Mouse (Mus musculus): ENCODE measurements around the gene Pcgf1.
A peak's percentile ranks its signal among the peaks of the same experiment; 100 is the strongest.

Gene Pcgf1

DNA sequence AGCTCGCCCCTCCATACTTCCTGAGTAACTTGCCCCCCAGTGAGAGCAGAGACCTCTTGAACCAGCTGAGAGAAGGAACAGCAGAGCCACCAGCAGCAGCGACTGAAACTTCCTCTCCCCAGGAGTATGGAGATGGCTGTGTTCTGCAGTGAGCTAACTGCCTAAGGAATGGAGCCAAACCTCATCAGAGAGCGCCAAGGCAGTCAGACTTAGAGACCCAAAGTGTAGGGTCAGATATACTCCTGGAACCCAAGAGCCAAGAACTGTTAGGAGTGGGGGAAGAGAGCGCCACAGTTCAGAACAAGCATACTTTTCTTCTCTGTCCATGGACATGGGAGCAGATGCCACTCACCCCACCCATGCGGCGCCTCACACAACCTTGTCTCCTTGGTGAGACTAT, 11.2 kb upstream of the Pcgf1 start:
- no peak for DNase-seq

DNA sequence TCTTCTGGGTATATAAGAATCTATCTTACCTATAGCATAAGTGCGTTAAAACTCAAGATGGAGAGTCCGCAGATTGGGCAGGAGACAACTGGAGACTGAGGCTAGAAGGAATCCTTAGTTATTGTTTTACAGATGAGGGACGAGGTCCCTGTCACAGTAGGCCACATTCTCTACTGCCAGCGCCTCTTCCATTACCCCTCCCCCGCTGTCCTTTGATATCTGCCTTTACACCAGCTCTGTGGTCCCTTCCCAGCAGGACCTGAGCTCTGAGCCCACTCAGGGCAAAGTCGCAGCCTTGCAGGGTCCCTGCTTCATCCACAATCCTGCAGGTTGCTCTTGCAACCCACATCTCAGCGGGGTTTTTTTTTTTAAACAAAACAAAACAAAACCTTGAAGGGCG, 9.4 kb upstream of the Pcgf1 start:
- no peak for DNase-seq

DNA sequence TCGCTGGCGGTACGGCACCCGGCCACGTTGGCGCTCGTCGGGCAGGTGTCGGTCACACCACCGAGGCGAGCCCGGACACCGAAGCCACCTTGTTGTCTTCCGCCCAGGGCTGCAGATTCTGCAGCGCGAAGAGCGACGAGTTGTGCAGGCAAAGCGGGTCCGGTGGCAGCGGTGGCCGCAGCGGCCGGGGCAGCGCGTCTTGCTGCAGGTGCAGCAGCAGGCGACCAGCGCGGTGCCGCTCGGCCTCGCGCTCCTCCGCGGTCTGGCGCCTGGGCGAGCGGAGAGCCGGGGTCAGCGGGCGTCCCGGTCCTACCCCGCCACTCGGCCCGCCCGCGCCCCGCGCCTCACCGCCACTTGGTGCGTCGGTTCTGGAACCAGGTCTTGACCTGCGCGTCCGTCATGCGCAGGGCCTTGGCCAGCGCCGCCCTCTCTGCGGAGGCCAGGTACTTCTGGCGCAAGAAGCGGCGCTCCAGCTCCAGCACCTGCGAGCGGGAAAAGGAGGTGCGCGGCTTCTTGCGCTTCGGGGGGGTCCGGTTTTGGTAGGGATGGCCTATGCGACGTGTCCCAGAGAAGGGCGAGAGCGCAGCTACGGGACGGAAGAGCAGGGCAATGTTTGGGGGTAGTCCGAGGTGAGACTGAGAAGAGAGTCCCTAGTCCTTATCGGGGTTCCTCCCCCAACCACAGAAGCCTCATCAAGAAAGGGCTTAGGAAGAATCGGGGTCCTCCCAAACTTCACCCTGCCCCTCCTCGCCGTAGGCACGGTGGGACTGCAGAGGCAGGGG, 8.8 kb upstream of the Pcgf1 start:
- DNase-seq: no peak

DNA sequence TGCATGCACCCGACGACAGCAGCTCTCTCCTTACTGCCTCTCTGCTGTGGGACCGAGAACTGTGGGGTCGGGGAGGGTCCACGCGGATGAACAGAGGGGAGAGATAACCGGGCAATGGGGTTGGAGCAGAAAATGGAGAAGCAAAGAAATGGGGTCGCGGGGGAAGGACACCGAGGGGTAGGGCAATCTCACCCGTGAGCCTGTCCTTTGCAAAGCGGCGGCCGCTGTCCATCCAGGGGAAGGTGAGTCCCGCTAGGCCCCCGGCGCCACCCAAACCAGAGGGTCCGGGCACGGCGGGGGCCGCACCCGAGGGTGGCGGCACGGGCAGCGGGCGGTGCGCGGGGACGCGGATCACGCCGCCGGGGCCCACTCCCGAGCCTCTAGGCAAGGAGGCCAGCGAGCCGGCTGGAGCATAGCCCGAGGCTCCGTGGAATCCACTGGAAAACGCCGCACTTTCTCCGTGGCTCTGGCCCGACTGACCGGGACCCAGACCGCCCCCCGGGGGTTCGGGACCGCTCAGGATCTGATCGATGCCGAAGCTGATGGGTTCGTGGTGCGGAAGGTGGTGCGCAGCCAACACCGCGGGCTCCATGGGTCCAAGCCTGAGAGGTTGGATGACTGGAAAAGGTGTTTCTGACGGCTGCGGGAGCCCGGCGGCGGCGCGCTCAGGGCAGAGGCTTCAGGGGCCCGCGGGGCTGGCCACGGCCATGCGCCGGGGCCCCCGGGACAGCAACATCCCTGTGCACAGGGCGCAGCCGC, 8.0 kb upstream of the Pcgf1 start:
- no peak for DNase-seq

GRCm38 (mm10) chr6:83070247-83070310, 7.6 kb upstream of the Pcgf1 start, which contains the start of gene Tlx2:
Gene Tlx2 (minus strand): TSS chr6:83070293.
- DNase-seq: no peak

GRCm38 (mm10) chr6:83070311-83071219, 7.1 kb upstream of the Pcgf1 start:
- DNase-seq: no peak

DNA sequence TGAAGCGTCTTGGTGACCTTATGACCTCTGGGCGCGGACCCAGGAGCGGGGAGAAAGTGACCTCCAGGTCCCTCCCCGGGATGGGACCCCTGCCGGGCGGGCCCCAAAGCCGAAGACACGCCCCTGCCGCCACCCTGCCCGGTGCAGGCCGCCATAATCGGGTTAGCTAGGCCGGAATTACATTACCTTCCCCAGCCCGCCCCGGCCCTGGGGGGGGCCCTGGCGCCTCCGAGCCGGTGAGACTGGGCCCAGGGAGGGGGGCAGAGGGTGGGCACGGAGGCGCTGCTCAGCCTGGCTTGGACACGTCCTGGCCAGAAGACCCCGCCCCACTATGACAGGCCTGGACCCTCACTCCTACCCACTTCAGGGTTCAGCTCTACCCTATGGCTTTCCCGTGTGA, 6.4 kb upstream of the Pcgf1 start:
- no peak for DNase-seq

DNA sequence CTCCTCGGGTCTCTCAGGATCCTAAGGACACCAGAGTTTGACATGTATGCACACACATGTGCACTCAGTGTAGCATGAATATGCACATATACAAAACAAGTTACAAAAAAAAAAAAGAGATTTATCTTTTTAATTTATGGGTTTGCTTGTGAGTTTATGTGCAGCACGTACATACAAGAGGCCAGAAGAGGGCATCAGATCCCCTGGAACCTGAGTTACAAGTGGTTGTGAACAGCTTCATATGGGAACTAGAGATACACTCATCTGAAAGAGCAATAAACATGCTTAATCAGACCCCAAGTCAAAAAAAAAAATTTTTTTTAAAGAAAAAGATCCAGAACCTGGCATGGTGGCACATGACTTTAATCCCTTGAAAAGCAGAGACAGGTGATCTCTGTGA, 2.7 kb upstream of the Pcgf1 start:
- no peak for DNase-seq

DNA sequence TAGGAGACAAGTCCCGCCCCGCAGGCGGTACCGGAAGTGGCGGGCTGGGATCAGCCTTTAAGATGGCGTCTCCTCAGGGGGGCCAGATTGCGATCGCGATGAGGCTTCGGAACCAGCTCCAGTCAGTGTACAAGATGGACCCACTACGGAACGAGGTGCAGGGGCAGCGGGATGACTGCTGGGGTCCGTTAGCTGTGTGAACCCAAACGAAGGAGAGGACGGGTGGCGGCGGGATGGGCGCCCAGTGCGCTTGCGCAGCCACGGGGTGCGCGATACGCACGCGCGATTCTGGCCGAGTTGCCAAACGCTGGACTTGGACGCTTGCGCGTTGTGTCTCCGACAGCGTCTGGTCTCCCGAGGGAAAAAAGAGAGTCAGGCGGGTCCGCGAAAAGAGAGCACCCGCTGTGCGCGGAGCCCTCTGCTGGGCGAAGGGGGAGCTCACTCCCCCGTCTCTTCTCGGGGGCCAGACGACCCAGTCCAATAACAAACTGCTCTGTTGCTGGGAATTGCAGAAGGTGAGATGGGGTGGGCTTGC, 722 bp downstream of the Pcgf1 start:
- DNase-seq: peak; percentile 99

- DNase-seq: no peak
Observed at GRCm38 (mm10) chr6:83080210-83080609, 2.5 kb downstream of the Pcgf1 start.

- no peak for DNase-seq
Observed at GRCm38 (mm10) chr6:83083497-83083896, 5.8 kb downstream of the Pcgf1 start.

DNA sequence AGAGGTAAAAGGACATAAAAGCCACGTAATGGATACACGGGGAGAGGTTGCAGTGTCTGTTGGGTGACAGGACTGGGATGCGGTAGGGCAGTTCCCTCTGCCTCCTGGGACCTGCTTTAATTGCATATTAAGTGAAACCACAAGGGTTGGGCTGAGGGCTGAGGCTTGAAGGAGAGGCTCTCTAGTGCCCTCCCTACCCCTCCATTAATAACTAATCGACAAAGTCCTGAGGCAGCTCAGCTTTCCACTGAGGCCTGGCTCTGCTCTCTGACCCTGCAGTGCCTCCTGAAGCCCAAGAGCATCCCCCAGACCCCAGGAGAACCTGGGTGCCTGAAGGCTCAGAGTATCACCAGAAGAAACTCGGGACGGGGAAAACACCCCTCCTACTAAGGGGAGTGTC, 6.8 kb downstream of the Pcgf1 start:
- no peak for DNase-seq

DNA sequence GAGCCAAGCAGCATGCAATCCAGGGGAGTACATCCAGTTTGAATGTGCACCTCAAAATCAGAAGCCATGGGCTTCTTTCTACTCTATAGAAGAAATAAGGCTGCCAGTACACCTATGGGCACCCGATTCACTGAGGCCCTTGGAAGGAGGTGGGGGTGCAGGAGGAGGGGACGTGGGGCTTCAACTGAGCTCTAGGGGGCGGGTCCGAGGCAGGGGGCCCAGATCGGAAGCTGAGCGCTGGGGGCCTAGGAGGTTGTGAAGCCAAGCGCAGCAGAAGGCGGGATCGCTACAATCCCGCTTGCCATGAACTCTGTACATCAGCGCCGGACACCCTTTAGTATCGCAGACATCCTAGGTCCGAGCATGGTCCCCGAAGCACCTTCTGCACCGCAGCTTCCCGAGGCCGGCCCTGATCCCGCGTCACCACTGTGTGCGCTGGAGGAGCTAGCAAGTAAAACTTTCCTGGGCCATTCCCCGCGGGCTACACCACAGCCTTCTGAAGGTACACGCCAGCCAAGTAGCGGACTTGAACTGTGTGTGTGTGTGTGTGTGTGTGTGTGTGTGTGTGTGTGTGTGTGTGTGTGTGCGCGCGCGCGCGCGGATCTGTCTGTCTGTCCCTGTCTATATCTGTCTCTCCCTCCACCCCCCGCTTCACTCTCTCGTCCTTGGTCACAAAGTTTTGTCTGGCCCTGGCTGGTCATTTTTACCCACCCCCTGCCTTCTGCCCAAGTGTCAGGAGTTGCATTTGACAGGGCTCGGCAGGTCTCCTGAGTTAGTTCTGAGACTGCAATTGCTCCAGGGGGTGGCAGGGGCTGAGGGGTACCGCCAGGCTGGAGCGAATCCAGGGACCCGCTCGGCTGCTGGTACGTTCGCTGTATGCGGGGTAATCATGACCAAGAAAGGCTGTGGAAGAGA, 8.7 kb downstream of the Pcgf1 start, which contains the start of gene Lbx2:
Lbx2 (plus strand) TSS at position 247 of the 915 bp plus-strand sequence.
- no peak for DNase-seq

GRCm38 (mm10) chr6:83087205-83087925, 9.7 kb downstream of the Pcgf1 start:
- no peak for DNase-seq

DNA sequence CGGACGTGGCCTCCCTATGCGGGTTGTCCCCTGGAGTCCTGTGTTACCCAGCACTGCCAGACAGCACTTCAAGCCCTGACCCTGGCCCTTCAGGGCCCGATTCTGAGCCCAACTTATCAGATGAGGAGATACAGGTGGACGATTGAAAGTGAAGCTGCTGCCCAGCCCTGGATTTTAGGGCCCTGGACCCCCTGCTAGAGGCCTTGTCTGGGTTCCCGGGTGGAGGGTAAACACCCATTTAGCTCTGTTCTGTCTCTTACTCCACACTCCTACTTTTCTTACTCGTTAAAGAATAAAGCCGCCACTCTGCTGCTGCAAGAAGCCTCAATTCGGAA, 10.2 kb downstream of the Pcgf1 start:
- DNase-seq: no peak

- no peak for DNase-seq
Observed at GRCm38 (mm10) chr6:83092416-83093127, 14.9 kb downstream of the Pcgf1 start.

GRCm38 (mm10) chr6:83095968-83096367, 18.3 kb downstream of the Pcgf1 start:
- DNase-seq: no peak

GRCm38 (mm10) chr6:83098411-83098810, 20.7 kb downstream of the Pcgf1 start:
- no peak for DNase-seq

DNA sequence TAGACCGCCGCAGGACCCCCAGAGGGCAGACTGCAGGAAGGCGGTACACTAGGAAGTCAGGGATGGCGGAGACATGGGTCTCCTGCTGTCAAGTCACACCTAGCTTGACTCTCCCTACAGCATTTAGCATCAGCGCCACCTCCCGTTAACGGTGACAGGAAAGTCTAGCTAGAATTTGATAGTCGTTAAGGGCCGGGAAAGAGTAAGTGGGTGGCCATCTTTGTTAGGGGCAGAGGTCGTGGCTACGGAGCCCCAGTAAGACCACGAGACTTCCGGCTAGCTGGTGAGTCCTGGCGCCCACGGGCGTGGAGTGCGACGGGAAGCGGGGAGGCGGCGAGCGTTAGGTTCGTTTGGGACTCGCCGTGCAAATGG, 23.6 kb downstream of the Pcgf1 start, which contains the start of the genes Ccdc142 and Gm42688:
Ccdc142 (plus strand) TSS at position 286 of the 372 bp plus-strand sequence.
Gm42688 (plus strand) TSS at position 302 of the 372 bp plus-strand sequence.
- DNase-seq: peak; percentile 94 to 95

DNA sequence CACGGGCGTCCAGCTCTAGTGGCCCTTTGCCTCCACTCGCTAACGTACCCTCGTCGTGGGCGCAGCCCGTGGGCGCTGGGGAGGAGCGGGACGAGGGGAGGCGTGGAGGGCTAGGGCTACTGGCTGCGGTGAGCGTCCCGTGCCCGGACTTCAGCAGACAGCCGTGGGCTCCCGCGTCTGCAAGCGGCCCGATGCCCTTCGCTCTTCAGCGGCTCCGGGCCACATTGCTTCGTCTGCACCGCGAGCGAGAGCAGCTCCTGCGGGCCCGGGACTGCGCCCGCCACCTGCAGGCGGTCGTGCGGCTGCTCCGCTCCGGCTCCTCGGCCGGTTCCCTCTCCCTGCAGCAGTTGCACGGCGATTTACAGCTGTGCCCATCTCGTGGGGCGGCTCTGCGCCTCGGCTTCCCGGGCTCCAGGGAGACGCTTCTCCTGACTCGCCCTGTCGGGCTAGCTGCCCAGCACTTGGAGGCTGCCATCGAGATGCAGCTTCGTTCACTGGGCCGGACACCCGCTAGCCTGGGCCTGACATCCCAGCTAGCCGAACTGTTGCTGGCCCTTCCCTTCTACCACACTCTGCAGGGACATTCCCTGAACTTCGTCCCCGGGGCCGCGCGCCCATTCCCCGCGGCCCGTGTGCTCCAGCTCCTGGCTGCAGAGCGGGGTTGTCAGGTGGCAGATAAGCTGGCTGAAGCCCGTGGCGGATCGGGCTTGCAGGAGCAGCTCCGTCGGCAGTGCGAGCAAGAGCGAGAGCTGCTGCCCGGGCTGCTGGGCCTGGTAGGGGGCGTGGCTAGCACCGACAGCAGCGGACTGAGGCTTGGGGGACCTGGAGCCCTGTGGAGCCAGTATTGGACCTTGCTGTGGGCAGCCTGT, 24.3 kb downstream of the Pcgf1 start:
- DNase-seq: peak; percentile 60 to 61

All from lung, adult 18-20 months (tissue).